Mouse (Mus musculus): Measurements from ENCODE around the gene Naaa. TPM values are rescaled to one million over a fixed set of nuclear protein-coding genes. Genes with fewer than 3 reads are reported as not detected.

Naaa gene
- 5.6 and 6.6 TPM in 2 replicates for polyA plus RNA-seq (2011; ENCODE audit: insufficient read depth, insufficient read length, low replicate concordance, missing spikeins)

DNA sequence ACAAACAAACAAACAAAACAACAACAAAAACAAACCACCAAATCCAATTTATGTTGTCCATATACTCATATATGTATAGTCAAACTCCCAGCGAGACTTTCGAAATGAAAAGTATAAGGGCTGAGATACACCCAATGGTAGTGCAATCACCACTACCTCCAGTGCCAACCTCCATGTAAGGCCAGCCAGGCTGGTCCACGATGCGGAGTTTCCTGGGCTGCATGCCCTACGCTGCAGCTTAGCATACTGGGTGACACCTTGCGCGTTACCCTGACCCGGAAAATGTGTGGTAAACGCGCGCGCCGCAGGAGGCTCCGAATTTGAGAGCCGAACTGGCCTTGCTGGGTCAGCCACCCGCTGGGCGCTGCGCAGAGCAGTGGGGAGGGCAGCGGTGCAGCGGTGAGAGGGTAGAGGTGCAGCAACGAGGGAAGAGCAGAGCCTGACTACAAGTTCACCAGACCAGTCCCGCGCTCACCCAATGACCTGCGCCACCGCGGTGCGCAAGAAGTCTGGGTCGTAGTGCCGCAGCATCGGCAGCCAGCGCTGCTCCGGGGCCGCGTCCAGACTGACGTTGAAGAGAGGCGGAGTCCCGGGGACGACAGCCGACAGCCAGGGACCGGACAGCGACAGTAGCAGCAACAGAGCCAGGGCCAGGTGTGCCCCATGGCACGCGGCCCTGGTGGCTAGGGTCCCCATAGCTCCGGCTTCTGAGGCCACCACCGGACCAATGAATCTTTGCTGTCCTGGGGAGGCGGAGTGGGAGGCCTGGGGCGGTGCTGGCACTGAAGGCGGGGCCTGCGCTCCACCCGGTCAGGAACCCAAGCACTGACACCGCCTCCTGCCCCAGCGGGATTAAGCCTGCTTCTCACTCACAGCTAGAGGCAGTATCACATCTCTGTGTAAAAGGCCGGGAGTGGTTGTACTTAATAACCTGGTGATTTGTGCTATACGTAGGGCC lies at the start of gene Naaa:
Naaa (minus strand) TSS at position 734 of the 958 bp plus-strand sequence.
- TF ChIP-seq CTCF (IDR thresholded peaks at IDR 0.05; ENCODE audit: control insufficient read depth, insufficient read depth, low read length) (peak; percentile 46; the same call in 1 of the 2 replicates), POLR2A (IDR thresholded peaks at IDR 0.05; ENCODE audit: borderline replicate concordance, control insufficient read depth, low read depth, low read length) (peak; percentile 84; the same call in 1 of the 2 replicates)
- WGBS: 1% methylated on average over 54 of the region's 54 CpGs
- Histone ChIP-seq H3K4me3 (replicated peaks; ENCODE audit: control insufficient read depth, low read depth, low read length) (peak within 1 kb of the TSS; percentile 77), H3K27ac (ENCODE audit: control insufficient read depth, insufficient read depth, low read depth, low read length, poor library complexity) (peak within 1 kb of the TSS; percentile 88), H3K4me1 (ENCODE audit: control insufficient read depth, insufficient read depth, low read length) (peaks cover 5% of the 10 kb centered on the region)

DNA sequence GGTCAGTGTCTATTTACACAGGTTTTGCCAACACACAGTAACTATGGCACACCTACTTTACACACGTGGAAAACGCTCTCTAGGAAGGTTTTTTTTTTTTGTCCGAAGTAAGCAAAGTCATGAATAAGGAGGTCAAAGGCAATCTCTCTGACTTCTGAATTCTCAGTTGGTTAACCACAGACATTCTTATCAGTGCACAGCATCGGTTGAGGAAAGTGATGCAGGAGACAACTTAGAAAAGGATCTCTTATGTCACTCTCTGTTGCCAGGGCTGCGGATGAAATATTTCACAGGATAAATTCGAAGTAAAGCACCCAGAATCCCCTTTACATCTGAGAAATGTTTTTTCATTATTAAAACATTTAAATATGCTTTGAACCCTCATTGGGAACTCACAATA lies 49.4 kb upstream of the Naaa start:
- Histone ChIP-seq H3K27ac (ENCODE audit: control insufficient read depth, insufficient read depth, low read depth, low read length, poor library complexity) (no peak overlapping the region), H3K4me1 (ENCODE audit: control insufficient read depth, insufficient read depth, low read length) (peaks cover 1% of the 10 kb centered on the region), H3K4me3 (replicated peaks; ENCODE audit: control insufficient read depth, low read depth, low read length) (no peak overlapping the region)
- 3% methylated on average over 6 of the region's 6 CpGs for WGBS
- TF ChIP-seq POLR2A (IDR thresholded peaks at IDR 0.05; ENCODE audit: borderline replicate concordance, control insufficient read depth, low read depth, low read length): no peak
- TF ChIP-seq CTCF (IDR thresholded peaks at IDR 0.05; ENCODE audit: control insufficient read depth, insufficient read depth, low read length): no peak

DNA sequence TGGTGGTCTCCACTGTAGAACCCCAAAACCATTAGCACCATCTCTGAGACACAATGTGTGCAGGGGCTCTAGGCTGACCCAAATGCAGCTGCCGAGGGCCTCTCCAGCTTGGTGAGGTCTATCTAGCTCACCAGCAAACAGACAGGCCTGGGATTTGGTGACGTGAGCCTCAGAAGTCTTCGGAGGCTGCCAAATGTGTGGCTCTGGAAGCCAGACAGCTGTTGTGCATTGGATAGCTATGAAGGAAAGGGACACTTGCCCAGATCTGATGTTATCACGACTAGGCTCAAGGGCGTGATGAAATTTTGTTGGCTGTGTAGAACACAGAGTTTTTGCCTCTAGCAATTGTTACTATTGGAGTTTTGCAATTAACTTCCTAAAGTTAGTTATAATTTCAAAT lies 45.3 kb upstream of the Naaa start:
- Histone ChIP-seq H3K4me3 (replicated peaks; ENCODE audit: control insufficient read depth, low read depth, low read length) (no peak overlapping the region), H3K4me1 (ENCODE audit: control insufficient read depth, insufficient read depth, low read length) (peaks cover 1% of the 10 kb centered on the region; the same call in 1 of the 2 replicates), H3K27ac (ENCODE audit: control insufficient read depth, insufficient read depth, low read depth, low read length, poor library complexity) (no peak overlapping the region)
- TF ChIP-seq POLR2A (IDR thresholded peaks at IDR 0.05; ENCODE audit: borderline replicate concordance, control insufficient read depth, low read depth, low read length) (no peak), CTCF (IDR thresholded peaks at IDR 0.05; ENCODE audit: control insufficient read depth, insufficient read depth, low read length) (no peak)
- 39% methylated on average over 5 of the region's 5 CpGs for WGBS

DNA sequence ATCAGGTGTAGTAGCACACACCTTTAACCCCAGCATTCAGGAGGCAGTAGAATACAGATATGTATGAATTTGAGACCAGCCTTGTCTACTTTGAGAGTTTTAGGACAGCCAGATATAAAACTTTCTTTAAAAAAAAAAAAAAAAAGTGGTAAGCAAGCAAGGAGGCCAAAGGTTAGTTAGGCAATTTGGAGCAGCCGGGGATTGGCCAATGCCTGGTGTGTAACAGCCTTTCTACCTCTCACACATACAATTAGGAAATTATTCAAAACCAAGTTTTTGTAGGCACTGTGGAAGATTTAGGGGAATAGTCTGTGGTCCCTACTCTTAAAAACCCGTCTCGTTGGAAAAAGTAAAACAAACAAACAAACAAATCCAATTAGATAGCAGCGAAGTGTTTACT lies 44.6 kb upstream of the Naaa start:
- 43% methylated on average over 4 of the region's 4 CpGs for WGBS

DNA sequence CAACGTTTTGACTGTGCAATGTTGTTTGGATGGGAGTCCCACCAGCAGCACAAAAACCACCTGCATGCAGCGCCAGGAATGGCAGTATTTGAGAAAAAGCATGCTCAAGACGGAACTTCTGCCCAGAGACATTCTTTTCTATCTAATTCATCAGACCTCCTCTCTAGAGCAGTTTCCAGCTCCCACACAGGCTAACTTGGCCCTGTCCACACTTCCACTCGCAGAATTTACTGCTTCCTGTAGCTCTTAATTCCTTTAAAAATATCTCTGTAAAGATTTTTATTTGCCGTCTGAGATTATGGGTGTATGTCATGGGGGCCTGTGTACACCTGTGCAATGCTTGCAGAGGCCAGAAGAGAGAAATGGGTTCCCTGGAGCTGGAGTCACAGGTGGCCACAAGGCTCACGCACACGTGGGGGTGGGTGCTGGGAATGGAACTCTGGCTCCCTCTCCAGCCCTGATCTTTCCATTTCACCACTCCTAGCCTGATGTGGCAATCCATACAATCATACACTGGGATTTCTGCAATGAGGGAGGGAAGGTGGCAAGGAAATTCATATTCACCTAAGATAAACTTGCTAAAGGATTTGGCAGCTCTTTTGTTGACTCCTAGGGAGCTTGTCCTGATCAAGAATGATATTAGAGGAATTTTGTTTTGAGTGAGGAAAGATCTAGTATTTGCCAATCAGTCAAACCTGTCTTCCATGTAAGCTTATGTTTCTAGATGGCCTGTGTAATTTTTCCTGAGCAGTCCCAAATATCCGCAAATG lies 43.8 kb upstream of the Naaa start:
- H3K4me3 ChIP-seq (replicated peaks; ENCODE audit: control insufficient read depth, low read depth, low read length): no peak overlapping the region
- TF ChIP-seq POLR2A (IDR thresholded peaks at IDR 0.05; ENCODE audit: borderline replicate concordance, control insufficient read depth, low read depth, low read length) (no peak), CTCF (IDR thresholded peaks at IDR 0.05; ENCODE audit: control insufficient read depth, insufficient read depth, low read length) (no peak)

More for the DNA sequence above, 44.6 kb upstream of the Naaa start:
- H3K4me3 ChIP-seq (replicated peaks; ENCODE audit: control insufficient read depth, low read depth, low read length): no peak overlapping the region
- H3K4me1 ChIP-seq (ENCODE audit: control insufficient read depth, insufficient read depth, low read length): peaks cover 1% of the 10 kb centered on the region; the same call in 1 of the 2 replicates
- H3K27ac ChIP-seq (ENCODE audit: control insufficient read depth, insufficient read depth, low read depth, low read length, poor library complexity): no peak overlapping the region
- TF ChIP-seq CTCF (IDR thresholded peaks at IDR 0.05; ENCODE audit: control insufficient read depth, insufficient read depth, low read length) (no peak), POLR2A (IDR thresholded peaks at IDR 0.05; ENCODE audit: borderline replicate concordance, control insufficient read depth, low read depth, low read length) (no peak)

DNA sequence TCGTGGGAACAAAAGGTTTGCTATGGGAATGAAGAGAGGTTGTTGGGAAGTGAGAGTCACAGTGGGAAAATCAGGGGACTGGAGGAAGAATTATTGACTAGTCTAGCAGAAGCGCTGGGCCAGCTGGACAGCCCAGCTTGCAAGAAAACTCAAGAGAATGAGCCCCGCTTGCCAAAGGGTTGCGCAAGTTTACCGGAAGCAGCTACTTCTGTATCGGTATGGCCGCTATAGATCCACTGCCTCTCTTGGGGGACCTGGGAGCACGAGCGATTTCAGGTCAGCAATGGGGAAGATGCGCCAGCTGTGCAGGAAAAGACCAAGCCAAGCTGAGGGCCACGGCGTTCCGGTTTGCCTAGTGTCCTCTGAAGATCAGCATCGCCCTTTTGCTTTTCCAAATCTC lies 40.6 kb upstream of the Naaa start:
- Histone ChIP-seq H3K4me1 (ENCODE audit: control insufficient read depth, insufficient read depth, low read length) (peaks cover 1% of the 10 kb centered on the region; the same call in 1 of the 2 replicates), H3K27ac (ENCODE audit: control insufficient read depth, insufficient read depth, low read depth, low read length, poor library complexity) (peak overlapping the region; percentile 7), H3K4me3 (replicated peaks; ENCODE audit: control insufficient read depth, low read depth, low read length) (no peak overlapping the region)
- 54% methylated on average over 14 of the region's 14 CpGs for WGBS
- no peak for TF ChIP-seq CTCF (IDR thresholded peaks at IDR 0.05; ENCODE audit: control insufficient read depth, insufficient read depth, low read length)
- no peak for TF ChIP-seq POLR2A (IDR thresholded peaks at IDR 0.05; ENCODE audit: borderline replicate concordance, control insufficient read depth, low read depth, low read length)

More for the DNA sequence above, 43.8 kb upstream of the Naaa start:
- 49% methylated on average over 8 of the region's 8 CpGs for WGBS
- Histone ChIP-seq H3K4me1 (ENCODE audit: control insufficient read depth, insufficient read depth, low read length) (peaks cover 1% of the 10 kb centered on the region; the same call in 1 of the 2 replicates), H3K27ac (ENCODE audit: control insufficient read depth, insufficient read depth, low read depth, low read length, poor library complexity) (no peak overlapping the region)

DNA sequence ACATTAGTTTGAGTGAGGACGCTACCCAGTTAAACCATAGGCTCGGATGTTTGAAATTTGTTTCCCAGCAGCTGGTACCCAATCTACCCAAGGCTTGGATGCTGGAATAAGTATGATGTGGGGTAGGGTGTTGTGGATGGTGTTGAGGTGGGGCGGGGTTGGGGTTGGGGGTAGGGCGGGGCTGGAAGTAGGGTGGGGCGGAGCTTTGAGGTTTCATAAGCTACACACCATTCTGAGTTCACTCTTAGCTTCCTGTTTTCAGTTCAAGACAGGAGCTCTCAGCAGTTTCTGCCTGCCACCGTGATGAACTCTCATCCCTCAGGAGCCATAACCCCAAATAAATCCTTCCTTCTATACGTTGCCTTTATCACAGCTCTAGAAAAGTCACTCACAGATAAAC lies 40.1 kb upstream of the Naaa start:
- TF ChIP-seq CTCF (IDR thresholded peaks at IDR 0.05; ENCODE audit: control insufficient read depth, insufficient read depth, low read length) (no peak), POLR2A (IDR thresholded peaks at IDR 0.05; ENCODE audit: borderline replicate concordance, control insufficient read depth, low read depth, low read length) (no peak)
- 41% methylated on average over 7 of the region's 7 CpGs for WGBS
- Histone ChIP-seq H3K4me3 (replicated peaks; ENCODE audit: control insufficient read depth, low read depth, low read length) (no peak overlapping the region), H3K27ac (ENCODE audit: control insufficient read depth, insufficient read depth, low read depth, low read length, poor library complexity) (no peak overlapping the region), H3K4me1 (ENCODE audit: control insufficient read depth, insufficient read depth, low read length) (peaks cover 1% of the 10 kb centered on the region; the same call in 1 of the 2 replicates)

DNA sequence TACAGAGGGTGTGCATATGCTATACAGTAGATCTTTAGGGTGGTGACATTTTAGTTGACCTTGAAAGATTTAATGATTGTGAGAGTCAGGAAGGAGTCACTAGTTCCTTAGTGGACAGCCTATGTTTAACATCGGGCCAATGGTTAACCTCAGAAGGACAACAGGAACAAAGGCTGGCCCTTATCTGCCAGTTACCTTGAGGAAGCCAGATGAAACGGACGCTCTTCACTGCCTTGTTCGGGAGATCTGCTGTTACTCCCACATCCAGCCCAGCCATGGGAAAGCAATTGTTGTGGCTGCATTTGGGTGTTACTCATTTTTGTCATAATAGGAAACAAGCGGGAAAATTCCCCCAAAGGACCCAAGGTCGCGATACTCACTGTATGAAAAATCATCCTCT lies 35.8 kb upstream of the Naaa start:
- Histone ChIP-seq H3K27ac (ENCODE audit: control insufficient read depth, insufficient read depth, low read depth, low read length, poor library complexity) (no peak overlapping the region), H3K4me3 (replicated peaks; ENCODE audit: control insufficient read depth, low read depth, low read length) (no peak overlapping the region), H3K4me1 (ENCODE audit: control insufficient read depth, insufficient read depth, low read length) (no peaks in the 10 kb centered on the region; the same call in 1 of the 2 replicates)
- no peak for TF ChIP-seq CTCF (IDR thresholded peaks at IDR 0.05; ENCODE audit: control insufficient read depth, insufficient read depth, low read length)
- no peak for TF ChIP-seq POLR2A (IDR thresholded peaks at IDR 0.05; ENCODE audit: borderline replicate concordance, control insufficient read depth, low read depth, low read length)
- WGBS: 33% methylated on average over 7 of the region's 7 CpGs

Measured in bone marrow, adult 2 months (tissue).